Mouse (Mus musculus) adrenal gland, postnatal 4 days (tissue): ENCODE measurements around the gene Scgb2b11. TPM values are rescaled to one million over a fixed set of nuclear protein-coding genes. Genes with fewer than 3 reads are reported as not detected.
"Not testable (repeated sequence)": the region's sequence is repeated elsewhere in the genome, so short reads cannot be mapped to it uniquely, and the experiment has no call there.

Source experiments
- DNase-seq, 2 experiments: peaks; one replicate each; pipeline ENCODE4 v3.0.0; 2021 to 2022; ENCODE audit warnings: low spot score in 2 of 2, mixed read lengths in 2 of 2
- long read RNA-seq, 2 experiments: library from polyadenylated mRNA; stranded (forward); transcript quantifications; one replicate each; pipeline ENCODE4 v2.0.0; 2021
- total RNA-seq, 2 experiments: library from RNA; stranded (reverse); gene quantifications; 2 replicates each; pipeline ENCODE4 v1.2.3; 2021

Gene Scgb2b11
- total RNA-seq: not detected
- long read RNA-seq, experiment 1: 0 reads
- long read RNA-seq, experiment 2: 0 reads

GRCm38 (mm10) chr7:32211045-32211444 lies at the start of gene Scgb2b11:
Scgb2b11 (minus strand) TSS chr7:32211145.
- not testable (repeated sequence) for DNase-seq

GRCm38 (mm10) chr7:32222540-32222939 lies 11.6 kb upstream of the Scgb2b11 start, which contains the start of gene Scgb1b11:
Scgb1b11 (plus strand) TSS chr7:32222840.
- DNase-seq: not testable (repeated sequence)

Other genes starting within 250 kb of the Scgb2b11 start
- gene Scgb1b10, start 110.3 kb downstream of the Scgb2b11 start, total RNA-seq: not detected
- not detected for gene Scgb1b11, start 11.7 kb upstream of the Scgb2b11 start, total RNA-seq
- not detected for gene Scgb2b12, start 116.1 kb upstream of the Scgb2b11 start, total RNA-seq
- gene Scgb1b12, start 123.0 kb upstream of the Scgb2b11 start, total RNA-seq: not detected
- not detected for gene Scgb1b29, start 230.4 kb upstream of the Scgb2b11 start, total RNA-seq